Mouse (Mus musculus) erythroblast, embryonic 14.5 days (primary cell): ENCODE data around the gene Scn10a. TPM values are rescaled to one million over a fixed set of nuclear protein-coding genes. Genes with fewer than 3 reads are reported as not detected.

ENCODE experiments used
- H3K27me3 ChIP-seq: 2 replicates; pipeline ENCODE4 v1.6.1; 2012; ENCODE audit warnings: inconsistent platforms; ENCODE audit not compliant: control insufficient read depth
- H3K36me3 ChIP-seq: 2 replicates; pipeline ENCODE4 v1.6.1; 2012; ENCODE audit warnings: mild to moderate bottlenecking, inconsistent platforms; ENCODE audit not compliant: control insufficient read depth
- H3K4me1 ChIP-seq: 2 replicates; pipeline ENCODE4 v1.6.1; 2012; ENCODE audit warnings: inconsistent platforms; ENCODE audit not compliant: control insufficient read depth
- H3K4me3 ChIP-seq: replicated peaks from 2 replicates; pipeline ENCODE3; 2012; ENCODE audit warnings: moderate library complexity, mild to moderate bottlenecking, inconsistent platforms
- H3K9me3 ChIP-seq: 2 replicates; pipeline ENCODE4 v1.6.1; 2012; ENCODE audit warnings: low read length, inconsistent platforms, mixed read lengths; ENCODE audit not compliant: control insufficient read depth
- GATA1 ChIP-seq: IDR thresholded peaks from 2 replicates; pipeline ENCODE4 v1.6.1; 2012; ENCODE audit warnings: low read length, inconsistent platforms, mixed read lengths
- TAL1 ChIP-seq: IDR thresholded peaks from 3 replicates; pipeline ENCODE4 v1.6.1; 2012; ENCODE audit warnings: low read length, inconsistent platforms, mixed read lengths
- polyA plus RNA-seq: library from polyadenylated mRNA; stranded (reverse); fragments of >175 nt; gene quantifications from 2 replicates; pipeline ENCODE4 v1.2.3, GENCODE M21; 2012

Scn10a gene
- polyA plus RNA-seq, 1 experiment: not detected

DNA sequence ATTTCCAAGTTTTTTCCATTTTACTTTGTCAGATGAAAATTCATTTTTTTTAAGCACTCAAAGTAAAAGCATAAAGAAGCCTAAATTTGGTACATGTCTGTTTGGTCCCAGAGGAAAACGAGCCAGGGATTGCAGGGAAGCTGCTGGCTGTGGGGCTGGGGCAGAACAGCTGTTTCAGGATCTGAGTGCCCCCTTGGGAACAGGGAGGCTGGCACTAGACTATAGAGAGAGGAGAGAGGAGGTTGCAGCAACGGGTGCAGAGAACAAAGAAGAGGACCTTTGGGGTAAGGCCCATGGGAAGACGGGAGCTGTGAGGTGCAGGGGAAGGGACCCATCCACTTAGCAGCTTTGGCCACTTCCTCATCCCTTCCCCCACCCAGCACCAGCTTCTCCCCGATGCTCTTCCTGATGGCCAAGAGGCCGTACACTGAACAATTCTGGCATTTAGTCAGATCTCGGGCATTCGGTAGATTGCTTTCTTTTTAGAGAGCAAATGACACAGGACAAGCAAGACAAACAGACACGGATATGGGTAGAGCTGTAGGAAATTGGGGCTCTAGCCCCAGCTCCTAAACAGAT is 90.3 kb downstream of the Scn10a start:
- no peaks in the 10 kb centered on the region for H3K36me3 ChIP-seq
- TF ChIP-seq TAL1: no peak
- no peak for TF ChIP-seq GATA1
- no peaks in the 10 kb centered on the region for H3K4me1 ChIP-seq
- H3K27me3 ChIP-seq: no peaks in the 10 kb centered on the region; the same call in 1 of the 2 replicates
- H3K4me3 ChIP-seq: no peak overlapping the region
- H3K9me3 ChIP-seq: no peaks in the 10 kb centered on the region

DNA sequence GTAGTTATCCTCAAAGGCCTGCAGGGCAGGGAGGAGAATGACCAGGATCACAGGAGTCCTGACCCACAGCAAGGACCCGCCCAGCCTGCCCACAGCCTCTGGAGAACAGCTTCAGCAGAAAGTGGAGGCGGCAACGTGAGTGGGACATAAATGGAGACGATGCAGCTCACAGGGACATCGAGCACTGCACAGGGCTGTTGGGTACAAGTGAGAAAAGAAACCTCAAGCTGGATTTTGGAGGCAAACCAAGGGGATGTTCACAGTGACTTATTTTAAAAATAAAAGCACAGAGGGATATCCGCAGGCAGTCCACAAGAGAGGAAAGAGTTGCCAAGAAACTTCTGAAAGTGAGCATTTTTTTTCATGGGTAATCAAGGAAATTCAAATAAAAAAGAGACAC is 91.9 kb downstream of the Scn10a start:
- Histone ChIP-seq H3K4me3 (no peak overlapping the region), H3K4me1 (no peaks in the 10 kb centered on the region), H3K36me3 (no peaks in the 10 kb centered on the region), H3K27me3 (no peaks in the 10 kb centered on the region), H3K9me3 (no peaks in the 10 kb centered on the region)
- no peak for TF ChIP-seq GATA1
- TF ChIP-seq TAL1: no peak

DNA sequence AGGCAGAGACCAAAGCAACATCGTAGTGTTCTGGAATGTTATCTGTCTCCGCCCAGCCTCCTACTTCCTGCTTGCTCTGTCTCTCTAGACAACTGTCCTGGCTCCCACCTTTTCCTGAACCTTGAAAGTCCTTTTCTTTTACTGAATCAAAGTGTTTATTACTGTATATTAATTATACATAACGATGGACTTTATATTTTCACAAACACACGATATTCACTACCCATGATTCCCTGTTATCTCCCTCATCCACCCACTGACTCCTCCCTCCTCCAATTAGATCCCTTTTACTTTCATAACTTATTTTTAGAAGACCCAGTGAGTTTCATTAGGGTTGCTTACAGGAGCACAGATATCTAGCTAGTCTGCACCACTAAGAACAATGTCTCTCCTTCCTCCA is 95.0 kb downstream of the Scn10a start:
- Histone ChIP-seq H3K4me3 (no peak overlapping the region), H3K4me1 (no peaks in the 10 kb centered on the region)
- TF ChIP-seq TAL1: no peak

DNA sequence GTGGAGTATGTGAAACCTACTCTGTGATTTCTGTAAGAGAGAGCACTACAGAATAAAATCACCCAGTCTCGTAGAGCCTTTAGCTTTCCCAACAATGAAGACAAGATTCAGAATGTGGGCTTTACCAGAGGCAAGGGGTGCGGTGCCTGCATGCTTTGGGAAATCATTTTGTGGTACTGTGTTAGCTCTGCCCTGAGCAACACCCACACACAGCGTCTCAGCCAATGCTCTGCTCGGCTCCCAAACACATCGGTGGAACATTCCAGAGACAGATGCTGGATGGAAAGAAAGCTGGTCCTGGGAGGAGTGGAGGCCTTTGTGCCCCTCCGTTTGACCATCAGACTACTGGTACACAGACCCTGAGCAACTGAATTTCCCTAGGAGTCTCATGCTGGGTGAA is 104.3 kb downstream of the Scn10a start:
- Histone ChIP-seq H3K4me1 (no peaks in the 10 kb centered on the region), H3K27me3 (no peaks in the 10 kb centered on the region), H3K9me3 (no peaks in the 10 kb centered on the region), H3K4me3 (no peak overlapping the region), H3K36me3 (no peaks in the 10 kb centered on the region)
- no peak for TF ChIP-seq TAL1
- no peak for TF ChIP-seq GATA1

More for the DNA sequence above, 95.0 kb downstream of the Scn10a start:
- no peaks in the 10 kb centered on the region for H3K27me3 ChIP-seq
- no peaks in the 10 kb centered on the region for H3K36me3 ChIP-seq
- no peaks in the 10 kb centered on the region for H3K9me3 ChIP-seq

DNA sequence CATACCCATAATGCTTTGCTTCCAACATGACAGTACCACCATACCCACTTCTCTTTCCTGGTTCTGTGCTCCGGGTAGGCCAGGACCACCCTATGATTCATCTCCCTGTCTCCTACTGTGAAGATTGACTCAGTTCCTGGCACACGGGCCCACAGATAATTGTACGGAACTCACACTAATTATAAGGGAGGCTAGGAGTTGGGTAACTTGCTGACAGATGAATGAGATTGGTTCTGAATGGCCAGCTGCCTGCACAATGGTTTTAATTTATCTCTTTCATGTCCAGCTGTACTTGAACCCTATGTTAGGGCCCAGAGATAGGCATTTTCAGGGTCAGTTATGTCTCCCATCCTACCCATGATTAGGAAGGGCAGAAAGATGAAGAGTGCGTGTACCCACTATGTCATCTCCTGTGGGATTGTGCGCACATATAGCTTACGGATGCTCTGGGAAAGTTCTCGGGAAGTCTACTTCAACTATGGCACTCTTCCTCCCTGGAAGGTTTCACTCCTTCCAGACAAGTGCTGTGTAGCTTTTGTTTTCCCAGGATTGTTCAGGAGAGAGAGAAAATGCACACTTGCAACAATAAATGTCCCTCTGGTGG is 108.5 kb downstream of the Scn10a start:
- Histone ChIP-seq H3K4me3 (no peak overlapping the region), H3K36me3 (no peaks in the 10 kb centered on the region), H3K27me3 (no peaks in the 10 kb centered on the region), H3K9me3 (no peaks in the 10 kb centered on the region; the same call in 1 of the 2 replicates), H3K4me1 (no peaks in the 10 kb centered on the region)
- TF ChIP-seq TAL1 (no peak), GATA1 (no peak)

DNA sequence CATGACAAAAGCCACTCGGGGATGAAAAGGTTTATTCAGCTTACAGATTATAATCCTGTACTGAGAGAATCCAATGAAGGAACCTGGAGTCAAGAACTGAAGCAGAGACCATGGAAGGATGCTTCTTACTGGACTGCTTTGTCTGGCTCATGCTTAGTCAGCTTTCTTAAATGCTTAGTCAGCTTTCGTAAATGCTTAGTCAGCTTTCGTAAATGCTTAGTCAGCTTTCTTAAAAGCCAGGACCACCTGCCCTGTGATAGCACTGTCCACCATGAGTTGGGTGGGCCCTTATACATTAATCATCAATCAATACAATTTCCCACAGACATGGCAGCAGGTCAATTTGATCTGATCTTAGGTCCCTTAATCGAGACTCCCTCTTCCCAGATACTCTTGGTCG is 112.2 kb downstream of the Scn10a start:
- H3K4me3 ChIP-seq: no peak overlapping the region
- H3K36me3 ChIP-seq: no peaks in the 10 kb centered on the region
- TF ChIP-seq GATA1 (no peak), TAL1 (no peak)
- no peaks in the 10 kb centered on the region; the same call in 1 of the 2 replicates for H3K9me3 ChIP-seq
- no peaks in the 10 kb centered on the region for H3K27me3 ChIP-seq
- H3K4me1 ChIP-seq: no peaks in the 10 kb centered on the region

DNA sequence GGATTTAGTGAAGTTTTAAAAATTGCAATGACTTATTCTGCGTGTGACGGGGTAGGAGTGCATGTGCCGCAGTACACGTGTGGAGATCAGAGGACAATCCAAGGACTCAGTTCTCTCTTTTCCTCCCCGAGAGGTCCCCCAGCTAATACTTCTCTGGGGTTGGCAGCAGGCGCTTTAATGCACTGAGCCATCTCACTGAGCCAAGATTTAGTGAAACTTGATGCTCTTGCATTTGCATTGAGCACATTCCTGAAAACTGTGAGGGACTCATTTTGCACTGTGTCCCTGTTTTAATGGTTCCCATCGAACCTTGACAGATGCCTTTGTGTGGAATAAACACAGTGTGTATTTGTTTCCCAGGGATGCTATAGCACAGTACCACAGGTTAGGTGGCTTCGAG is 114.5 kb downstream of the Scn10a start:
- Histone ChIP-seq H3K27me3 (no peaks in the 10 kb centered on the region), H3K4me1 (no peaks in the 10 kb centered on the region), H3K4me3 (no peak overlapping the region), H3K36me3 (no peaks in the 10 kb centered on the region), H3K9me3 (peaks cover 5% of the 10 kb centered on the region)
- TF ChIP-seq GATA1 (no peak), TAL1 (no peak)

DNA sequence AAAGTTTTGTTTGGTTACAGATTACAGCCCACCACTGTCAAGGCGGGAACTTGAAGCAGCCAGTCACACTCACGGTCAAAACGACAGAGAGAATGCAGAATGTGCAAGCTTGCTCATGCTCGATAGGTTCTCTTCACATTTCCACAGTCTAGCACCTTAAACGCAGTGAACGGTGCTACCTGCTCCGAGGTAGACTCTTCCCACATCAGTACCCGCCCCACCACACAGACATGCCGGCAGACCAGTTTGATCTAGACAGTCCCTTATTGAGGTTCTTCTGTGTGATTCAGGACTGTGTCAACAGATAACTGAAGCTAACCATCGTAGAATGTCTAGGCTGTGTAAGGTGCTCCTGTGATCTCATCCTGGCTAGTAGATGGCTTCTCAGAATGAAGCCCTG is 120.6 kb downstream of the Scn10a start:
- no peak overlapping the region for H3K4me3 ChIP-seq
- peaks cover 11% of the 10 kb centered on the region for H3K9me3 ChIP-seq
- H3K36me3 ChIP-seq: no peaks in the 10 kb centered on the region
- TF ChIP-seq GATA1 (no peak), TAL1 (no peak)
- no peaks in the 10 kb centered on the region for H3K4me1 ChIP-seq
- no peaks in the 10 kb centered on the region for H3K27me3 ChIP-seq

DNA sequence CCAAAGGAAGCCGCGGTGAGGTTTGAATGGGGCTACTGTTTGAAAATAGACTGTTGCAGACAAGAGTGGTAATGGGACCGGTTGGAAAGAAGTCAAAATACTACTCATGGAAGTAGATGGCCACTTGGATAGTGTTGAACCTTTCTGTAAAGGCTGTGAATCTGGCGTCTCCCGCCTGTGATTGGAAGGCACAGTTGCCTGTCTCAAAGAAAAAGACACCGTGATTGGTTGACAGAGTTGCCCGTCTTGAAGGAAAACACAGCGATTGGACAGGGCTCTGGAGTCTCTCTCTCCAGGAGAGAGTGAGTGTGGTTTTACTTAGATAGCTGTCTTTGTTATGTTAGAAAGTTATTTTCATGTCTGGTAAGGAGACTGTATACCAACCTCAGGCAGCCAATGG is 121.8 kb downstream of the Scn10a start:
- no peaks in the 10 kb centered on the region for H3K4me1 ChIP-seq
- H3K9me3 ChIP-seq: peaks cover 11% of the 10 kb centered on the region
- no peaks in the 10 kb centered on the region for H3K27me3 ChIP-seq
- no peaks in the 10 kb centered on the region for H3K36me3 ChIP-seq
- TF ChIP-seq TAL1: no peak
- TF ChIP-seq GATA1: no peak
- H3K4me3 ChIP-seq: no peak overlapping the region

DNA sequence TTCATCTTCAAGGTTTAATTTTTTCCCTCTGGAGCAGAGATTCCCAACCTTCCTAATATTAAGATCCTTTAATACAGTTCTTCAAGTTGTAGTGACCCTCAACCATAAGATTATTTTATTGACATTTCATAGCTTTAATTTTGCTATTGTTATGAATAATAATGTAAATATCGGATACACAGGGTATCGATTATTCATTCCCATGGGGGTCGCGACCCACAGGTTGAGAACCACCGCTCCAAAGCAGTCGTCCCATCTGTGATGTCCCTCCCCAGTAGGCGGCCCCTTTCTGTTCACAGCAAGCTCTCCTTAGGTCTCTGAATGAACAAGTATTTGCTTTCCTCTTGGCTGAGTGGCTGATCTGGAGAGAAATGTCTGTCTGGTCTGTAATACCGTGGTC is 129.5 kb downstream of the Scn10a start:
- Histone ChIP-seq H3K36me3 (no peaks in the 10 kb centered on the region), H3K9me3 (no peaks in the 10 kb centered on the region), H3K4me1 (no peaks in the 10 kb centered on the region), H3K4me3 (no peak overlapping the region), H3K27me3 (peaks cover 4% of the 10 kb centered on the region; the same call in 1 of the 2 replicates)
- no peak for TF ChIP-seq GATA1
- no peak for TF ChIP-seq TAL1
